Comparison of ENCODE assay signal across 9 mouse cellular contexts in genomic region chr17:35244999-35245398, GRCm38 (mm10). TPM values are rescaled to one million over a fixed set of nuclear protein-coding genes. Genes with fewer than 3 reads are reported as not detected.
A peak's percentile ranks its signal among the peaks of the same experiment; 100 is the strongest.
DNase-seq lines count a peak whose midpoint lies in the region; ATAC-seq and TF ChIP-seq lines count a peak whose summit lies in the region.
"Had no signal": no experiment of that assay in that cellular context is flagged by ENCODE, and none has a peak within 500 bp of the region (broad histone marks: within the 10 kb centered on the region; RNA-seq: fewer than 3 reads in every experiment).

No protein-coding gene starts in this region.

- ATAC-seq in kidney, embryonic 16.5 days (ENCODE audit: low FRiP score, low TSS enrichment): no peak
- ATAC-seq in intestine, embryonic 16.5 days: no peak
- ATAC-seq in midbrain, postnatal 0 days (ENCODE audit: low FRiP score): no peak

- no peak for TF ChIP-seq CTCF in embryonic fibroblast, embryonic 13.5 days (IDR thresholded peaks at IDR 0.05; ENCODE audit: borderline replicate concordance, insufficient read depth, low read length)
- no peak for TF ChIP-seq CTCF in midbrain, postnatal 0 days (IDR thresholded peaks at IDR 0.05)

- WGBS in kidney, embryonic 16.5 days: 56% methylated on average over 2 of the region's 2 CpGs
- 82% methylated on average over 2 of the region's 2 CpGs for WGBS in intestine, embryonic 16.5 days
- 69% methylated on average over 2 of the region's 2 CpGs for WGBS in midbrain, postnatal 0 days

- DNase-seq in kidney, adult 18-20 months: no peak
- DNase-seq in midbrain, postnatal 0 days (ENCODE audit: low spot score): no peak
- no peak for DNase-seq in adrenal gland, postnatal 25 days
- DNase-seq in thymus, postnatal 0 days (ENCODE audit: low spot score): no peak
- DNase-seq in gastrocnemius, postnatal 36 days: no peak
- DNase-seq: thymus, postnatal 14 days had no signal

- no peaks in the 10 kb centered on the region for H3K27me3 ChIP-seq in kidney, embryonic 16.5 days (ENCODE audit: insufficient read depth, low read length)
- H3K27me3 ChIP-seq in intestine, embryonic 16.5 days (replicated peaks; ENCODE audit: control insufficient read depth, insufficient read depth, low read length): no peaks in the 10 kb centered on the region
- H3K27me3 ChIP-seq in midbrain, postnatal 0 days (ENCODE audit: insufficient read depth, low read length): no peaks in the 10 kb centered on the region

- H3K4me2 ChIP-seq in kidney, embryonic 16.5 days (replicated peaks; ENCODE audit: low read depth, low read length): peak overlapping the region; percentile 81
- H3K4me2 ChIP-seq in intestine, embryonic 16.5 days (ENCODE audit: low read depth, low read length): peak overlapping the region; percentile 93
- no peak overlapping the region for H3K4me2 ChIP-seq in midbrain, postnatal 0 days (ENCODE audit: low read depth, low read length, poor library complexity, severe bottlenecking)

- H3K9me3 ChIP-seq in kidney, embryonic 16.5 days (ENCODE audit: low read length): no peaks in the 10 kb centered on the region
- no peaks in the 10 kb centered on the region for H3K9me3 ChIP-seq in intestine, embryonic 16.5 days (ENCODE audit: control insufficient read depth, low read length)
- no peaks in the 10 kb centered on the region for H3K9me3 ChIP-seq in midbrain, postnatal 0 days (ENCODE audit: low read length)

- no peak for TF ChIP-seq POLR2A in embryonic fibroblast, embryonic 13.5 days (IDR thresholded peaks at IDR 0.05; ENCODE audit: low read depth, low read length)

- peaks cover 62% of the 10 kb centered on the region for H3K4me1 ChIP-seq in kidney, embryonic 16.5 days (ENCODE audit: insufficient read depth, low read length)
- H3K4me1 ChIP-seq in embryonic fibroblast, embryonic 13.5 days (ENCODE audit: control insufficient read depth, insufficient read depth, low read length): peaks cover 19% of the 10 kb centered on the region
- H3K4me1 ChIP-seq in intestine, embryonic 16.5 days (ENCODE audit: control insufficient read depth, insufficient read depth, low read length): peaks cover 51% of the 10 kb centered on the region
- peaks cover 11% of the 10 kb centered on the region; the same call in 1 of the 2 replicates for H3K4me1 ChIP-seq in midbrain, postnatal 0 days (ENCODE audit: insufficient read depth, low read length)

- H3K36me3 ChIP-seq in kidney, embryonic 16.5 days (ENCODE audit: insufficient read depth, low read length): peaks cover 69% of the 10 kb centered on the region
- peaks cover 55% of the 10 kb centered on the region for H3K36me3 ChIP-seq in intestine, embryonic 16.5 days (ENCODE audit: control insufficient read depth, insufficient read depth, low read length)
- peaks cover 61% of the 10 kb centered on the region for H3K36me3 ChIP-seq in midbrain, postnatal 0 days (ENCODE audit: insufficient read depth, low read length)

- 0 out of 2 replicates have a peak overlapping the region, but pooled peaks have one; percentile 15 for H3K27ac ChIP-seq in kidney, embryonic 16.5 days (ENCODE audit: low read length)
- H3K27ac ChIP-seq in embryonic fibroblast, embryonic 13.5 days (ENCODE audit: insufficient read depth, low read length): no peak overlapping the region
- H3K27ac ChIP-seq in intestine, embryonic 16.5 days (ENCODE audit: low read length): peak overlapping the region; percentile 31; the same call in 1 of the 2 replicates
- no peak overlapping the region for H3K27ac ChIP-seq in midbrain, postnatal 0 days (ENCODE audit: low read depth, low read length)

- peak overlapping the region; percentile 99 for H3K9ac ChIP-seq in kidney, embryonic 16.5 days (replicated peaks; ENCODE audit: low read length)
- H3K9ac ChIP-seq in intestine, embryonic 16.5 days (ENCODE audit: low read depth, low read length): peak overlapping the region; percentile 99; the same call in 1 of the 2 replicates
- no peak overlapping the region for H3K9ac ChIP-seq in midbrain, postnatal 0 days (replicated peaks; ENCODE audit: low read length, poor library complexity, severe bottlenecking)

- H3K4me3 ChIP-seq in kidney, embryonic 16.5 days (ENCODE audit: low read length): peak overlapping the region; percentile 94
- 0 out of 2 replicates have a peak overlapping the region, but pooled peaks have one; percentile 66 for H3K4me3 ChIP-seq in embryonic fibroblast, embryonic 13.5 days (ENCODE audit: insufficient read depth, low read length)
- H3K4me3 ChIP-seq in intestine, embryonic 16.5 days (ENCODE audit: low read length): peak overlapping the region; percentile 4; the same call in 1 of the 2 replicates
- peak overlapping the region; percentile 82; the same call in 1 of the 2 replicates for H3K4me3 ChIP-seq in midbrain, postnatal 0 days (ENCODE audit: low read depth, low read length)

- intact Hi-C loops in gastrocnemius, postnatal 36 days (cut with DNase I): loop anchor here (10.0 kb wide), 2 partner anchors 650 to 1130 kb away; partner anchors contain the start of genes Ager, H2-DMa and Pbx2

RNA-seq across cellular contexts. Expression of gene Ddx39b, which starts 3.5 kb away (rescaled TPM):
- 553 and 556 TPM in 2 replicates for polyA plus RNA-seq in kidney, embryonic 16.5 days (2015; fragmentation: Nextera tagmentation; extraction: Ambion mirVana)
- 182 and 227 TPM in 2 replicates for polyA plus RNA-seq in embryonic fibroblast, embryonic 13.5 days (2011; ENCODE audit: insufficient read length, low read depth, missing spikeins)
- polyA plus RNA-seq in intestine, embryonic 16.5 days (2015; fragmentation: Nextera tagmentation; extraction: Ambion mirVana): 325 and 376 TPM in 2 replicates
- 261 and 288 TPM in 2 replicates for total RNA-seq in midbrain, postnatal 0 days (2014; rRNA removed)
- polyA plus RNA-seq in midbrain, postnatal 0 days (2015; fragmentation: Nextera tagmentation; extraction: Ambion mirVana): 320 and 329 TPM in 2 replicates
- total RNA-seq in adrenal gland, postnatal 25 days (2021): 237 and 249 TPM in 2 replicates
- polyA plus RNA-seq in thymus, postnatal 0 days (2015; fragmentation: Nextera tagmentation; extraction: Ambion mirVana): 423 and 446 TPM in 2 replicates
- total RNA-seq in gastrocnemius, postnatal 36 days (2021): 10 to 100 TPM; 67.7 to 83.0 TPM

RNA-seq across cellular contexts. Expression of gene Nfkbil1, which starts 9.4 kb away (rescaled TPM):
- 11.6 TPM in 2 replicates for polyA plus RNA-seq in kidney, embryonic 16.5 days (2015; fragmentation: Nextera tagmentation; extraction: Ambion mirVana)
- polyA plus RNA-seq in embryonic fibroblast, embryonic 13.5 days (2011; ENCODE audit: insufficient read length, low read depth, missing spikeins): 7.9 and 10.1 TPM in 2 replicates
- 8.9 and 9.2 TPM in 2 replicates for polyA plus RNA-seq in intestine, embryonic 16.5 days (2015; fragmentation: Nextera tagmentation; extraction: Ambion mirVana)
- 17.0 and 18.5 TPM in 2 replicates for total RNA-seq in midbrain, postnatal 0 days (2014; rRNA removed)
- polyA plus RNA-seq in midbrain, postnatal 0 days (2015; fragmentation: Nextera tagmentation; extraction: Ambion mirVana): 11.2 and 12.3 TPM in 2 replicates
- 18.3 and 24.1 TPM in 2 replicates for total RNA-seq in adrenal gland, postnatal 25 days (2021)
- 14.0 and 16.8 TPM in 2 replicates for polyA plus RNA-seq in thymus, postnatal 0 days (2015; fragmentation: Nextera tagmentation; extraction: Ambion mirVana)
- 1 to 10 TPM; 5.5 to 8.7 TPM for total RNA-seq in gastrocnemius, postnatal 36 days (2021)

RNA-seq across cellular contexts. Expression of gene Atp6v1g2, which starts 11.5 kb away (rescaled TPM):
- polyA plus RNA-seq in kidney, embryonic 16.5 days (2015; fragmentation: Nextera tagmentation; extraction: Ambion mirVana): 5.8 and 8.5 TPM in 2 replicates
- polyA plus RNA-seq in embryonic fibroblast, embryonic 13.5 days (2011; ENCODE audit: insufficient read length, low read depth, missing spikeins): 2.0 and 3.7 TPM in 2 replicates
- polyA plus RNA-seq in intestine, embryonic 16.5 days (2015; fragmentation: Nextera tagmentation; extraction: Ambion mirVana): 4.7 and 4.8 TPM in 2 replicates
- total RNA-seq in midbrain, postnatal 0 days (2014; rRNA removed): 109 and 117 TPM in 2 replicates
- polyA plus RNA-seq in midbrain, postnatal 0 days (2015; fragmentation: Nextera tagmentation; extraction: Ambion mirVana): 210 and 232 TPM in 2 replicates
- total RNA-seq in adrenal gland, postnatal 25 days (2021): 8.0 and 8.4 TPM in 2 replicates
- 1.3 and 1.8 TPM in 2 replicates for polyA plus RNA-seq in thymus, postnatal 0 days (2015; fragmentation: Nextera tagmentation; extraction: Ambion mirVana)
- 1 to 10 TPM; 1.7 to 2.4 TPM for total RNA-seq in gastrocnemius, postnatal 36 days (2021)

RNA-seq across cellular contexts. Expression of gene H2-D1, which starts 17.5 kb away (rescaled TPM):
- 73.6 and 87.2 TPM in 2 replicates for polyA plus RNA-seq in kidney, embryonic 16.5 days (2015; fragmentation: Nextera tagmentation; extraction: Ambion mirVana)
- polyA plus RNA-seq in embryonic fibroblast, embryonic 13.5 days (2011; ENCODE audit: insufficient read length, low read depth, missing spikeins): 98.1 and 108 TPM in 2 replicates
- polyA plus RNA-seq in intestine, embryonic 16.5 days (2015; fragmentation: Nextera tagmentation; extraction: Ambion mirVana): 238 and 255 TPM in 2 replicates
- total RNA-seq in midbrain, postnatal 0 days (2014; rRNA removed): 75.4 and 78.0 TPM in 2 replicates
- 130 and 148 TPM in 2 replicates for polyA plus RNA-seq in midbrain, postnatal 0 days (2015; fragmentation: Nextera tagmentation; extraction: Ambion mirVana)
- 86.1 and 109 TPM in 2 replicates for total RNA-seq in adrenal gland, postnatal 25 days (2021)
- 441 and 555 TPM in 2 replicates for polyA plus RNA-seq in thymus, postnatal 0 days (2015; fragmentation: Nextera tagmentation; extraction: Ambion mirVana)
- 10 to 100 TPM; 28.2 to 39.1 TPM for total RNA-seq in gastrocnemius, postnatal 36 days (2021)

RNA-seq across cellular contexts. Expression of gene Gm16181, which starts 24.4 kb away (rescaled TPM):
- polyA plus RNA-seq in kidney, embryonic 16.5 days (2015; fragmentation: Nextera tagmentation; extraction: Ambion mirVana): 0.56 and 0.62 TPM in 2 replicates
- not detected in 2 replicates for polyA plus RNA-seq in embryonic fibroblast, embryonic 13.5 days (2011; ENCODE audit: insufficient read length, low read depth, missing spikeins)
- polyA plus RNA-seq in intestine, embryonic 16.5 days (2015; fragmentation: Nextera tagmentation; extraction: Ambion mirVana): 0.29 and 0.46 TPM in 2 replicates
- total RNA-seq in midbrain, postnatal 0 days (2014; rRNA removed): not detected in 2 replicates
- polyA plus RNA-seq in midbrain, postnatal 0 days (2015; fragmentation: Nextera tagmentation; extraction: Ambion mirVana): 0.33 TPM in 1 of 2 replicates, not detected in the other
- total RNA-seq in adrenal gland, postnatal 25 days (2021): not detected in 2 replicates
- polyA plus RNA-seq in thymus, postnatal 0 days (2015; fragmentation: Nextera tagmentation; extraction: Ambion mirVana): 0.26 and 0.69 TPM in 2 replicates
- total RNA-seq in gastrocnemius, postnatal 36 days (2021): not detected

Comparison
In these comparisons a context has a peak if more than half of its experiments do, and no peak if none do; other contexts are left out.
1. H3K27ac ChIP-seq: peak in kidney, embryonic 16.5 days (single experiment) and intestine, embryonic 16.5 days (single experiment); none in embryonic fibroblast, embryonic 13.5 days (single experiment) and midbrain, postnatal 0 days (single experiment).
2. H3K4me3 ChIP-seq: peak in every context shown above with its lines; median percentile 94 in kidney, embryonic 16.5 days; 82 in midbrain, postnatal 0 days; 66 in embryonic fibroblast, embryonic 13.5 days; 4 in intestine, embryonic 16.5 days.
3. RNA of gene Atp6v1g2, which starts 11.5 kb away (polyA plus RNA-seq): 210 to 232 TPM in midbrain, postnatal 0 days; 5.8 to 8.5 TPM in kidney, embryonic 16.5 days, 4.7 to 4.8 TPM in intestine, embryonic 16.5 days, 2.0 to 3.7 TPM in embryonic fibroblast, embryonic 13.5 days and 1.3 to 1.8 TPM in thymus, postnatal 0 days; every median in the first group is over 10 times any median in the second.